Mouse (Mus musculus) limb, embryonic 15.5 days (tissue): Measurements from ENCODE around the gene Cdrt4. TPM values are rescaled to one million over a fixed set of nuclear protein-coding genes. Genes with fewer than 3 reads are reported as not detected.
A peak's percentile ranks its signal among the peaks of the same experiment; 100 is the strongest.

Experiments
- ATAC-seq: fragments of 200-750 bp; cut with Nextera tagmentation; 2 replicates; pipeline ENCODE4 v1.8.0; 2017; ENCODE audit warnings: low read depth, moderate TSS enrichment; ENCODE audit not compliant: insufficient number of reproducible peaks, low FRiP score, low TSS enrichment
- H3K27ac ChIP-seq: fragments of 300-500 bp; sonication (generic); 2 replicates; pipeline ENCODE4 v1.5.1; 2015; ENCODE audit warnings: moderate library complexity, mild to moderate bottlenecking, inconsistent platforms
- H3K27me3 ChIP-seq: fragments of 300-500 bp; sonication (generic); 2 replicates; pipeline ENCODE4 v1.6.1; 2015; ENCODE audit warnings: inconsistent platforms
- H3K36me3 ChIP-seq: fragments of 300-500 bp; sonication (generic); 2 replicates; pipeline ENCODE4 v1.6.1; 2015; ENCODE audit warnings: inconsistent platforms
- H3K4me1 ChIP-seq: fragments of 300-500 bp; sonication (generic); 2 replicates; pipeline ENCODE4 v1.6.1; 2015; ENCODE audit warnings: inconsistent platforms
- H3K4me2 ChIP-seq: fragments of 300-500 bp; sonication (generic); 2 replicates; pipeline ENCODE4 v1.6.1; 2015; ENCODE audit warnings: mild to moderate bottlenecking, inconsistent platforms
- H3K4me3 ChIP-seq: fragments of 300-500 bp; sonication (generic); 2 replicates; pipeline ENCODE4 v1.5.1; 2015; ENCODE audit warnings: mild to moderate bottlenecking, inconsistent platforms
- H3K9ac ChIP-seq: fragments of 300-500 bp; sonication (generic); 2 replicates; pipeline ENCODE4 v1.6.1; 2015; ENCODE audit warnings: inconsistent platforms
- H3K9me3 ChIP-seq: fragments of 300-500 bp; sonication (generic); 2 replicates; pipeline ENCODE4 v1.6.1; 2016; ENCODE audit warnings: inconsistent platforms
- WGBS: fragments of 180-500 bp; shearing (Covaris S2); methylation state at CpG from one replicate; pipeline ENCODE4 v1.1.7; 2015; 5-methylcytosine and 5-hydroxymethylcytosine counted together
- polyA plus RNA-seq: library from polyadenylated mRNA; unstranded; fragments of >200 nt; fragmentation: Nextera tagmentation; extraction: Ambion mirVana; gene quantifications from 2 replicates; pipeline ENCODE4 v1.2.1, GENCODE M21; 2015

Gene Cdrt4
- polyA plus RNA-seq, result 0.22 TPM in 1 of 2 replicates, not detected in the other

DNA sequence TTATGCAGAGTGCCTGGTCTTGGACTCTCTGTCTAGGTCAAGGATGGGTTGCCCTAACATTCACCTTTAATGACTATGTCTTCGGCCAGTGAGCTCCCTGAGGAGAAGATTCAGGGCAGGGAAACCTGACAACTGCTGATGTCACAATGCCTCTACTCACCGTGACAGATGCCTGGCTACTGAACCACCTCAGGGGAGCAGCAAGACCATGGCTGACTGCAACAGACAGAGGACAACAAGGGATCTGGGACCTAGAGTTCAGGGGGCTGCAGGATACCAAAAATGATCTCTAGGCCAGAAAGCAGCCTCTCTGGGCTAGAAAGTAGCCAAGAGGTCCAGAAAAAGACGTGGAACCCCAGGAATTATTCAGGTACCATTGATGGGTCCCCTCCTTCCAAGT lies at the start of gene Cdrt4:
Gene Cdrt4 (plus strand): TSS at position 182 of the 400 bp plus-strand sequence.
- no peak within 1 kb of the TSS for H3K27ac ChIP-seq
- no peaks in the 10 kb centered on the region for H3K36me3 ChIP-seq
- no peaks in the 10 kb centered on the region for H3K9me3 ChIP-seq
- no peak for ATAC-seq
- H3K27me3 ChIP-seq, result no peaks in the 10 kb centered on the region
- H3K4me1 ChIP-seq, result no peaks in the 10 kb centered on the region; the same call in 1 of the 2 replicates
- no peak within 1 kb of the TSS for H3K9ac ChIP-seq
- no peak within 1 kb of the TSS for H3K4me3 ChIP-seq
- WGBS, result 72% methylated on average over 3 of the region's 3 CpGs
- no peak within 1 kb of the TSS for H3K4me2 ChIP-seq

DNA sequence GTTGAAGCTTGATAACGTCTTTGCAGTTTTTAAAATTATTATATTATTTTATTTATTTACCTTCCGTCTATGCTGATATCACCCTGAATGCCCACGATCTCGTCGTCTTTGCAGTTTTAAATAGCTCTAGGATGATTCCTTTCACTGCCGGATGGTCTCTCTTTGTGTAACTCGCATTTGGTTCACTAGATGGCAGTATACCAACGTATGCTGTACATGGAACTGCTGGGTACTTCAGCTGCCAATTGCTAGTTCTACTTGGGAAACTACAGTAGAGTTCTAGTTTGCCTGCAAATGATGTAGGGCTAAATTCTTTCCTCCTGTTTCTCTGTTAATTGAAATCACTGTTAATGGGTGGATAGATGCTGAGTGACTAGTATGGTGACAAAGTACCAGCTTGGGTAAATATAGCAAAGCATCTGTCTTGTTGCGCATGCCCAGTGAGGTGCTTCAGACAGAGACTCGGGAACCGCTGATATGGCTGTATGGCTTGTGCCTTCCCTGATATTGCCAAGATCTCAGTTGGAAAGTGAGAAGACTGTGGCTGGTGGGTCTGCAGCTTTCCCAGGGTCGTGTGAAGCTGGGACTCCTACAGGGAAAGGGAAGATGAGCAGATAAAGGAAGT lies 49.2 kb upstream of the Cdrt4 start:
- H3K36me3 ChIP-seq, result peaks cover under 1% of the 10 kb centered on the region
- WGBS, result 31% methylated on average over 12 of the region's 12 CpGs
- H3K4me2 ChIP-seq, result no peak overlapping the region
- no peaks in the 10 kb centered on the region for H3K27me3 ChIP-seq
- H3K4me1 ChIP-seq, result no peaks in the 10 kb centered on the region
- H3K9ac ChIP-seq, result no peak overlapping the region
- no peak overlapping the region for H3K27ac ChIP-seq
- H3K9me3 ChIP-seq, result no peaks in the 10 kb centered on the region
- no peak overlapping the region for H3K4me3 ChIP-seq
- ATAC-seq, result no peak

DNA sequence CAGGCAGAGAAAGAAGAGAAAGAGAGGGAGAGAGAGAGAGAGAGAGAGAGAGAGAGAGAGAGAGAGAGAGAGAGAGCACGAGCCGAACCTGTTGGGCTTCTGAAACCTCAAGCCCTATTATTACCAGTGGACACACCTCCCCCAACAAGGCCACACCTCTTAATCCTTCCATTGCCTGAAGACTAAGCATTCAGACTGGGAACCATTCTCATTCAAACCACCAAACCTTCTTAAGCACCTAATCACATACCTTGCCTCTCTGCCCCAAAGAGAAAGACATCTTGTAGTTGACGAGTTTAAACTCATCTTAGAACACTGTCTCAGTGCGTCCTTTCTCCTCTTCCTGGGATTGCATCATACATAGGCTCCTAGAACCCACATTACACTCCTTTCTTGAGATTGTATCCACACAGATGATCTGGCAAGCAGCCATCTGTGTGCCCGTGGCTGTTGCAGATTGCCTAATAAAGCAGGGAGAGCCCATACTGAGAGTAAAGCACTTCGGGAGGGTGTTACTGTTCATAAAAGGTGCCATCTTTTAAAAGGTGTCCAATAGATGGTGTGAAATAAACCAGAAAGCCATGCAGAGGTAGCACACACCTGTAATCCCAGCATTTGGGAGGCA lies 47.0 kb upstream of the Cdrt4 start:
- Histone ChIP-seq H3K27me3 (no peaks in the 10 kb centered on the region), H3K9me3 (no peaks in the 10 kb centered on the region), H3K9ac (no peak overlapping the region), H3K4me3 (no peak overlapping the region), H3K27ac (no peak overlapping the region), H3K4me1 (no peaks in the 10 kb centered on the region), H3K4me2 (no peak overlapping the region), H3K36me3 (no peaks in the 10 kb centered on the region)
- WGBS, result 57% methylated on average over 6 of the region's 6 CpGs
- ATAC-seq, result no peak

DNA sequence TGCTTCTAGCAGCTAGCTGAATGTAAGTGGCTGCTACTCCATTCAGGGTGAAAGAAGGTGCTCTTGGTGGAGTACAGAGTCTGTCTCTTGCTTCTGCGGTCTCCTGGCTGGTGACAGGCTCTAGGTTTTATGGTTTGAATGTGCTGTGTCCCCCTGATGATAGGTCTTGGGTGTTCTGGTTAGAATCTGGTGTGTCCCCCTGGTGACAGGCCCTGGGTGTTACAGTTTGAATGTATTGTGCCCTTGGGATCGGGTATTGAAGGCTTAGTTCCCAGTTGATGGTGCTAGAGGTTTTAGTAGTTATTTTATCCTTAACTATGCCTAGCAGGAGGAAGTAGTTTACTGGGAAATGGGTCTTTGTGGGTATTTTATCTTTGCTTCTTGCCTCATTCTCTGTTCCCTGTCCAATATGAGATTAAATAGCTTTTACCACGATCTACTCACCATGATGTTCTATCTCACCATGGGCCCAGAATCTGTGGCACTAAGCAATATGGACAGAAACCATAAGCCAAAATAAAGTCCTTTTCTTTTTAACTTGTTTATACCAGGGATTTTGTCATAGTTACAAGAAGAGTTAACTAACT lies 41.2 kb upstream of the Cdrt4 start:
- Histone ChIP-seq H3K36me3 (no peaks in the 10 kb centered on the region), H3K9me3 (no peaks in the 10 kb centered on the region), H3K9ac (no peak overlapping the region), H3K27ac (no peak overlapping the region), H3K4me2 (no peak overlapping the region), H3K4me3 (no peak overlapping the region), H3K4me1 (peaks cover 7% of the 10 kb centered on the region), H3K27me3 (no peaks in the 10 kb centered on the region)
- WGBS, result 70% methylated on average over 3 of the region's 3 CpGs
- ATAC-seq, result no peak

DNA sequence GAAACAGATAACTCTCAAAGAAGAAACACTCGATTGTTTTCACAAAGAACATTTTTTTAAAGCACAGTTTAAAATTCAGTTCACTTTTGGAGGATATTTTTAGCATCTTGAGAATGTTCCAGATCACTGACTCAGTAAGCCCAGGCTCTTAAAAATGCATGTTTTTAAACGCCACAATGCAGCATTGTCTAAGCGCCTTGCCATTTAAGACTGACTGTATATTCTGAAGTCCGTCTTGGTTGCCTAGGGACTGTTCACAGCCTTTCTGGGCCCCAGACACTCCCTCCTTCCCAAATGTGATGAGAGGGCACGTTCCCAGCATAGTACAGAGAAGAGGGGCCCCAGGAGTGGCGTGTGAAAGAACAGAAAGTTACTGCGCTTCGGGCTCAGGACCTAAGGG lies 39.6 kb upstream of the Cdrt4 start:
- H3K4me2 ChIP-seq, result no peak overlapping the region
- no peak overlapping the region for H3K4me3 ChIP-seq
- peak overlapping the region; percentile 67 for H3K27ac ChIP-seq
- H3K36me3 ChIP-seq, result no peaks in the 10 kb centered on the region
- 44% methylated on average over 8 of the region's 8 CpGs for WGBS
- H3K4me1 ChIP-seq, result peaks cover 7% of the 10 kb centered on the region
- no peaks in the 10 kb centered on the region for H3K9me3 ChIP-seq
- H3K27me3 ChIP-seq, result no peaks in the 10 kb centered on the region
- no peak for ATAC-seq
- H3K9ac ChIP-seq, result no peak overlapping the region

DNA sequence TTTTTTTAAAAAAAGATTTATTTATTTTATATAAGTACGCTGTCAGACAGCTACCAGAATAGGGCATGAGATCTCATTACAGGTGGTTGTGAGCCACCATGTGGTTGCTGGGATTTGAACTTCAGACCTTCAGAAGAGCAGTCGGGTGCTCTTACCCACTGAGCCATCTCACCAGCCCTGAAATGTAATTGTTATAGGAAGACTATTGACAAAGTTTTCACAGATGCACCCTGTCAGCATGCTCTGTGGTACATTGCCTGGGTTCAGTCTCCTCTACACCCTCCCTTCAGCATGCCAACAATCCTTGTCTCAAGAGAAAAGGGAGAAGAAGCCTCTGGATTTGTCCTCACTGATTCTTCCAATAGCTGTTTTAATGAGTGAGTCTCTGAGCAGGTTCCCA lies 37.9 kb upstream of the Cdrt4 start:
- Histone ChIP-seq H3K9me3 (no peaks in the 10 kb centered on the region), H3K4me2 (no peak overlapping the region), H3K9ac (no peak overlapping the region), H3K36me3 (no peaks in the 10 kb centered on the region), H3K27ac (no peak overlapping the region), H3K4me3 (no peak overlapping the region), H3K4me1 (peaks cover 7% of the 10 kb centered on the region), H3K27me3 (no peaks in the 10 kb centered on the region)
- ATAC-seq, result no peak
- 88% methylated on average over 2 of the region's 2 CpGs for WGBS

DNA sequence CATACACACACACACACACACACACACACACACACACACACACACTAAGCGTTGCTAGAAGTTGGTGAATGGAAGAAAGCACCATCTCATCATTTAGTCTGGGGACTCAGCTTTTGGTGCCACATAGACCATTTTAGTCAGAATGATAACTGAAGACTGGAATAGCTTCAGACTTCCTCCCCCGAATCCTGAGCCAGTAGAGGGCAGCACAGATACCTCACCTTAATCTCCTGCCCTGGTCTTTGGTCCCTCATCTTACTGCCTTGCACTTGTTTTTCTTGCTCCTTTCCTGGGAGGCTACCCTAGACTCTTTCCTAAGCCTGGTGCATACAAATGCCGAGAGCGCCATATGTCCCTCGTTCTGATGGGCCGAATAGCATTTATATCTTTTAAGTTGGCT lies 36.5 kb upstream of the Cdrt4 start:
- ATAC-seq, result no peak
- Histone ChIP-seq H3K36me3 (no peaks in the 10 kb centered on the region), H3K4me3 (no peak overlapping the region), H3K4me2 (no peak overlapping the region), H3K27me3 (no peaks in the 10 kb centered on the region), H3K27ac (no peak overlapping the region), H3K4me1 (peaks cover 7% of the 10 kb centered on the region), H3K9ac (no peak overlapping the region), H3K9me3 (no peaks in the 10 kb centered on the region)
- 57% methylated on average over 6 of the region's 6 CpGs for WGBS

DNA sequence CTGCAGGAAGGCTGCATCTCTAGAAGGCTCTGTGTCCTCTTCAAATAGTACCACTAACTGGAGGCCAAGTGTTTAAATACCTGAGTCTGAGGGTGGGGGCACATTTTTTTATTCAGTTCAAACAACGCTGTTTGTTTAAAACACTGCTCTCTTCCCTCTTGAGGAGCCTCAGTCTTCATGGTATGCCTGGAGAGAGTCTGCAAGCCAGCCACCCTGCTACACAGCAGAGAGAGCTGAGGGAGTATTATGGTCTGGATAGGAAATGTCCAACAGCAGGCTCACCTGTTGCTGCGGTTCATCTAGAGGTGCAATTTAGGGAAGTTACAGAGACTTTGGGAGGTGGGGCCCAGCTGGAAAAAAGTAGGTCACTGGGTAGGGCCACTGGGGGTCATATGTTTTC lies 35.5 kb upstream of the Cdrt4 start:
- H3K27me3 ChIP-seq, result no peaks in the 10 kb centered on the region
- no peak overlapping the region for H3K9ac ChIP-seq
- no peaks in the 10 kb centered on the region for H3K36me3 ChIP-seq
- H3K4me3 ChIP-seq, result no peak overlapping the region
- H3K27ac ChIP-seq, result no peak overlapping the region
- H3K9me3 ChIP-seq, result no peaks in the 10 kb centered on the region
- WGBS, result 74% methylated on average over 2 of the region's 2 CpGs
- H3K4me2 ChIP-seq, result no peak overlapping the region
- H3K4me1 ChIP-seq, result peaks cover 13% of the 10 kb centered on the region
- ATAC-seq, result no peak

DNA sequence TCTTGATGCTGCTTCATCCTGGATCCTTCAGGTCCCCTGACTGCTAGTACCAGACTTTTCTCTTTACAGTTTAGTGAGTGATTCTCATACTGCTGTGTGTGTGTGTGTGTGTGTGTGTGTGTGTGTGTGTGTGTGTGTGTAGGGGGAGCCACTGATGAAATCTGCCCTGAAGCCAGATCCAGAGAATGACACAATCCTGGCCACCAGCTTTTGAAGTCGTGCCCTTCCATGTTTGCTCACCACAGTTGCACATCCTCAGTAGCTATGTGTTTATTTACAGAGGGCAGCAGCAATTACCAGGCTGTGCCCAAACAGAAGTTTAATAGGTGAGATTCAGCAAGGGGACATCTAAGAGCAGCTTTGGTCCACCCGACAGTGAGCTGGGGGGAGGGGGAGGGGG lies 34.2 kb upstream of the Cdrt4 start:
- Histone ChIP-seq H3K9ac (no peak overlapping the region), H3K27me3 (no peaks in the 10 kb centered on the region), H3K4me1 (peaks cover 13% of the 10 kb centered on the region), H3K9me3 (no peaks in the 10 kb centered on the region), H3K36me3 (no peaks in the 10 kb centered on the region), H3K4me3 (no peak overlapping the region), H3K4me2 (no peak overlapping the region), H3K27ac (no peak overlapping the region)
- ATAC-seq, result no peak
- WGBS, result 17% methylated on average over 2 of the region's 2 CpGs

DNA sequence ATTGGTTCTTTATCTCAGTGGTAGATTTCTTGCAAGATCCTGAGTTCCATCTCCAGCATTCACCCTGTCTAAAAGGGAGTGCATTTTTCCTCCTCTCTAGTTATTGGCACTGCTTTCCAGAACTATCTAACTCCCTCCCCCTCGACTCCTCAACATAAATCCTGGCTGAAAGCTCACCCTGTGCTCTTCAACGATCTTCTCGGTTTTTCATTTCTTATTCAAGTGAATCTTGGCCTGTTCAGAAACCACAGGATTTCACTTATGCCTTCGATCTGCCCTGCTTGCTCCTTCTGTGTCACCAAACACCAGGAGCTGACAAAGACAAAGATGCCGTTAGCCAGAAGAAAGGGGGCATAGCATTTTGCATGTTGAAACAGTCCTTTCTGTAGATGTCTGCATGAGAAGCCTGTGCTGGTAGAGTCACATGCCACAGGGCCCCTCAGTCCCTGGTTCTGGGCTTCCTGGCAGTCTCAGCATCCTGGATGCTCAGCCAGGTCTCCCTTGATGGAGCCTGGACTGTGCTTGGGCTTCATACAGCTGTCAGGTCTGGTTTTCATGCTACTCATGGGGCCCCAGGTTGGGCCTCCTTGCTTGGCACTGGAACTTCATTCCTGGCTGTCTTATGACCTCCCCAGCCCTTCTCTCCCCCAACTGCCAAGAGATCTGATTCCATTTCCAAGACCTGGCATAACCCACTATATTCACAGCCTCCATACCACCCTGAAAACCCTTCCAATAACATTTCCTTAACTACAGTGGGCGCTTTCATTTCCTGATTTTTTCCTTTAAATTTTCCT lies 30.8 kb upstream of the Cdrt4 start:
- Histone ChIP-seq H3K36me3 (no peaks in the 10 kb centered on the region), H3K27me3 (no peaks in the 10 kb centered on the region), H3K4me2 (peak overlapping the region; percentile 20; the same call in 1 of the 2 replicates), H3K9me3 (no peaks in the 10 kb centered on the region), H3K4me3 (peak overlapping the region; percentile 26), H3K9ac (no peak overlapping the region), H3K27ac (peak overlapping the region; percentile 95), H3K4me1 (peaks cover 16% of the 10 kb centered on the region)
- WGBS, result 34% methylated on average over 6 of the region's 6 CpGs
- peak; percentile 71 for ATAC-seq

DNA sequence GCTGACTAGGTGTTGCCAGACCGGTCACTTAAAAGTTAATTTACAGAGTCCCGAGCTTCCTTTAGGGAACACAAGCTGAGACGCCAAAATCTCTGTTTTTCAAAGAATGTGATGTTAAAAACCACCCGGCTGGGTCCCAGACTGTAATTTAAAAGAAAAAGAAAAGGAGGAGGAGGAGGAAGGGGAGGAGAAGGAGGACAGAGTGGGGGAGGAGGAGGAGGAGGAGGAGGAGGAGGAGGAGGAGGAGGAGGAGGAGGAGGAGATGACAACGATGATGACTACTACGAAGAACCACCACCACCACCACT lies 30.3 kb upstream of the Cdrt4 start:
- no peaks in the 10 kb centered on the region for H3K27me3 ChIP-seq
- no peak overlapping the region for H3K9ac ChIP-seq
- H3K36me3 ChIP-seq, result no peaks in the 10 kb centered on the region
- peak overlapping the region; percentile 26 for H3K4me3 ChIP-seq
- peaks cover 16% of the 10 kb centered on the region for H3K4me1 ChIP-seq
- peak overlapping the region; percentile 95 for H3K27ac ChIP-seq
- 8% methylated on average over 6 of the region's 6 CpGs for WGBS
- peak; percentile 22; the same call in 1 of the 2 replicates for ATAC-seq
- H3K9me3 ChIP-seq, result no peaks in the 10 kb centered on the region
- H3K4me2 ChIP-seq, result peak overlapping the region; percentile 25; the same call in 1 of the 2 replicates
